Mouse (Mus musculus): ENCODE results near the gene Wdr64.

Gene Wdr64

DNA sequence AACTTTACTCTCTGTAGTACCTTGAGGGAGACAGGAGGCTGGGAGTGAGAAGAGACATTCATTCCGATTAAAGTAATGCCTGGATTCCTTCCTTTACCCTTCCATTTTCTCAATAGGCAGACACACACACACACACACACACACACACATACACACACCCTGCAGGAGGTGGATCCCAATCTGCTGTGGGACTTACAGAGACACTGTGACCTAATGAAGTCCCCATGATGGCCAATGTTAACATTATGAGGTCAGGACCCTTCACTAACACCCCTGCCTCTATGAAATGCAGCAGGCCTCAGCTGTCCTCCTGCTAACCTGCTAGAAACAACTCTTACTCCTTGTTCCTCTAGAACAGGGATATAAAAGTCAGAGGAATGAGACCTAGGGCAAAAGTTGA is at the start of gene Wdr64:
Gene Wdr64, plus strand, starts transcription at position 301 of the 400 bp plus-strand sequence.
- no peak for DNase-seq

DNA sequence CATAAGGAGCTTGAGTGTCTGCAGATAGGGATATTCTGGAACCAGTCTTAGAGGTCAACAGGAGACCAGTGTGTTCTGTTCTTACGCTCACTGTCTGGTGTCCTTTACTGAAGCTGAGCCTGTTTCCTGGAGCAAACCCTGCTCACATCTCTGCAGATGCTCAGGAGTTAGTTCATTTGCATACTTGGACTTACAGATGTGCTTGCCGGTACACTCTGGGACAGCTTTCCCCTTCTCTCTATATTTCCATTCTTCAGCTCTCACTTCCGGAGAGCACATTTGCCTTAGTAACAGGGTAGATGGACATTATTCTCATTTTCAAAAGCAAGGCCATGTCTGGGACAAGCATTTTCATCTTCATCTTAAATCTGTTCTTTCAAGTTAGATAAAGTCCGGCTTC is 49.8 kb upstream of the Wdr64 start:
- DNase-seq = no peak

GRCm38 (mm10) chr1:175659900-175660299 is 38.5 kb upstream of the Wdr64 start:
- DNase-seq = no peak

DNA sequence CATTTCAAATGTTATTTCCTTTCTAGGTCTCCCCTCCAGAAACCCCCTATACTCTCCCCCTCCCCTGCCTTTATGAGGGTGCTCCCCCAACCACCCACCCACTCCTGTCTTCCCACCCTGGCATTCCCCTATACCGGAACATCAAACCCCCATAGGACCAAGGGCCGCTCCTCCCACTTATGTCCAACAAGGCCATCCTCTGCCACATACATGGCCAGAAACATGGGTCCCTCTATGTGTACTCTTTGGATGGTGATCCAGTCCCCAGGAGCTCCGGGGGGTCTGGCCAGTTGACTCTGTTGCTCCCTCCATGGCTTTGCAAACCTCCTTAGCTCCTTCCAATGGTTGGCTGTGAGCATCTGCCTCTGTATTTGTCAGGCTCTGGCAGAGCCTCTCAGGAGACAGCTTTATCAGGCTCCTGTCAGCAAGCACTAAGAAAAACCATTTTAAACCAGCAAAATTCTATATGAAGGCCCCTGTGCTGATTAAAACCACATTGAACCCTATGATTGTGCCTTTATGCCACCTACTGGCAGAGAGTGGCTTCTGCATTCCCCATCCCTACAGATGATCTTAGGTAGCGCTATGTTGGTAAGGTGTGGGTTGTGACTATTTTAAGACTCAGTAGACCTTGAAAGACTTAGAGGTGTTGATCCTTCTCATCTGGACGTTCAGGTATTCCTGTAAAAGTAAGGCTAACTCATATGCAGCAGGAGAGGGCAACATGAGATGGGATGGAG is 29.6 kb upstream of the Wdr64 start:
- peak; percentile 26 to 27 for DNase-seq

DNA sequence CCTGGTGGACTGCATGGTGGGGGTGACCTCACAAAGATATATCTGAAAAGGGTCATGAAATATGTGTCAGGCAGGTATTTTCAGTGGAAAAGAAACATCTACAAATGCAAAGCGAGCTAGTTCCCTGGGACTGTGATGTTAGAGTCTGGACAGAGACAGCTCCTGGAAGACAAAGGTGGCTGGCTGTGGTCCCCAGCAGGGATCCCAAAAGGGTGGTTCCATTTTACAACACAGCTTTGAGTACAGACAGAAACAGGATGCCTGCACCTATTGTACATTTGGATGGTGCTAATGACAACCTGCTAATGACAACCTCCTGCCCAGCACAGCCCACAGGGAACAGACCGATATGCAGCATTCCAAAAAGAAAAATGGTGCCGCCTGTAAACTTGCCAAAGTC is 28.9 kb upstream of the Wdr64 start:
- DNase-seq = no peak

DNA sequence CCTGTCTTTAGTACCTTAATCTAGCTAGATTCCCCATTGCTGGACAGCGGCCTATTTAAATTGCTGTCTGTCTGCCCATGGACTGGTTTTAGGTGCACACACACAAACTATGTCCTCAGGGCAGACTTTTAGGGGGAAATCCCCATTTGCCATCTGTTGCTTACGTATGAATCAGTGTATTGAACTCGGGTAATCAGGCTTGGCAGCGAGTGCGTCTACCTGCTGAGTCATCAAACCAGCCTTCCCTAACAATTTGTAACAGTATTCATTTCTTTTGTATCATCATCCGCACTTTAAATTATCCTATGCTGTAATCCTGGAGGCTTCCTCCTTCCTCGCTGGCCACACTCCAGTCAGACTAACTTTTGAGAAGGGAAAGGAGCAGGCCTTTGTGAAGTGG is 28.4 kb upstream of the Wdr64 start:
- no peak for DNase-seq

DNA sequence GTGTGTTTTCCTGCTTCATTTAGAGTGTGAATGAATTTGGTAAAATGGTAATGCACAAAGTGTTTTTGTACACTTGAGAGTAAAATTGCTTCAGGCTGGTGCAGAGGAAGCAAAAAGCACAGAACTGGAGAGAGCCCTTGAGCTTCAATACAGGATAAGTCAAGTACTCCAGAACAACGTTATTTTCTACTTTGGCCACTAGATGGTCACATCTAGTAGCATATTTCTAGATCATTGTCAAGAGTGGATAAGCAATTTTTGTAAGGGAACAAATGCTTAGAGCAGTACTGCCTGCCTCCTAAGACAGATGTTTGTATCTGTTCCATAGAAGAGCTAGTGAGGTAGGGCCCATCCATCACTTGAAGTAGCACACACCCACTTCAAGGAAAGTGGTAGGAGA is 26.8 kb upstream of the Wdr64 start:
- DNase-seq = no peak

GRCm38 (mm10) chr1:175673563-175674325 is 24.6 kb upstream of the Wdr64 start:
- DNase-seq = no peak

- no peak for DNase-seq
These were observed 23.3 kb upstream of the Wdr64 start for GRCm38 (mm10) chr1:175675116-175675515.

DNA sequence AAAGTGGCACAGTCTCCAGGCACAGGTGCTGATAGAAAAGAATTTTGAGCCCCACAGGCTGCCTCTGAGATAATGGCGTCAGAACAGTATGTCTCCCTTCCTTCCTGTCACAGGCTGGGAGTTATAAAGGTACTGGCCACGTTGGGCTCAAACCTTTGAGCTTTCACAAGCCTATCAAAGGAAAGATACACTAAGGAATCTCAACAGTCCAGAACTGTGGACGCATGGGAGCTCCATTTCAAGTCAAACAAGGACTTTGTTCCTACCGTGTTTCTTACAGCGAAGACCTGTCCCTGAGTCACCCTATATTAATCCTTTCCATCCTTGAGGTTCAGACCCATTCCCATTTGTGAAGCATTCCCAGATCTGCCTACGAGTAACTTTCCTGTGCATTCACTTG is 20.9 kb upstream of the Wdr64 start:
- no peak for DNase-seq

DNA sequence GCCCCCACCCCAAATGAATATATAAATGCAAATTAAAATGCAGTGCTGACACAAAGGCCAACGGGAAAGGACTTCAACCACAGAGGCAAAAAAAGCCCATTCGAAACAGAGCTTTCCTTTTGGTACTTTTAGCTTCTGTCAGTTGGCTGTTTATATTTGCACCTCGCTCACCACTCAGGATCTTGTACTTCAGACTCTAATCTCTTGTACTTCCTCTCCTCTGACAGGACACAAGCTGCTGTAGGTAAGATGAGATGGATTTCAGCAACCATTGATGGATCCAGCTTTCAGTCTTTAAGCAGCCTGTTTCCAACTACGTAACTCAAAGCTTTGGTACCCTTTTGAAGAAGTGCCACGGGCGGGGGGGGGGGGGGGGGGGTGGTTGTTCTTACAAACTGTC is 17.4 kb upstream of the Wdr64 start:
- no peak for DNase-seq

GRCm38 (mm10) chr1:175691686-175692245 is 6.6 kb upstream of the Wdr64 start:
- DNase-seq = no peak

DNA sequence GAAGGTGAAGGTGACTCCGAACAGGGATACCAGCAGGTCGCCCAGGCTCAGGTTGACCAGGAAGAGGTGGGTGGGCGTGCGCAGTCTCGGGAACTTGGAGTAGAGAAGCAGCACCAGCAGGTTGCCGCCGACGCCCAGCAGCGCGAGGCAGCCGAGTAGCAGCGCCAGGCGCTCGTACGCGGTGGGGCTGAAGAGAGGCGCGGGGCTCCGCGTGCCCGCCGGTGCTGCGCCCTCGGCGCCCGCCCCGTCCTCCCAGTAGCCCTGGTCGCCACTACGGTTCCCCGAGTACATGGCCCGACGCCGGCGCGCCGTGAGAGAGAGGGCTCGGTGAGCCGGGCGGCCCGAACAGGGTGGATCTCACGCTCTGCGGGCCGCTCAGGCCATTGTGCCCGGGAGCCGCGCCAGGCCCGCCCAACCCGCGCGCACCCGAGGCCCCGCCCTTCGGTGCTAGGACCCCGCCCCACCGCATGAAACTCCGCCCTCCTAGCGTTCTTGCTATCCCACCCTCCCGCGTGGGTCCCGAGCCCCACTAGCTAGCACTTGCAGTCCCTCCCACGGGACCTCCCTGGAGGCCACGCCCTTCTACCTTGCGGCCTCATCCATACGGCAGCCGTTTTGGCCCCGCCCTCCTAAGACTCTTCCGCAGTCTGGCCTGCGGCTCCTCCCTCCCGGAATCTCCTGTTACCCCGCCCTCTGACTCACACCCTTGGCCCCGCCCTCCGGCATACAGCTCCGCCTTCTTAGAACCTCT is 6.0 kb upstream of the Wdr64 start, which contains the start of the genes Opn3 and Chml:
Gene Opn3, minus strand, starts transcription at position 531 of the 751 bp plus-strand sequence.
Gene Chml, minus strand, starts transcription at position 656 of the 751 bp plus-strand sequence.
- peak; percentile 99 to 100 for DNase-seq

- no peak for DNase-seq
These were observed 5.4 kb upstream of the Wdr64 start for GRCm38 (mm10) chr1:175692997-175693361.

GRCm38 (mm10) chr1:175693429-175693960 is 4.9 kb upstream of the Wdr64 start:
- peak; percentile 42 to 44 for DNase-seq

GRCm38 (mm10) chr1:175699375-175699774 is 982 bp downstream of the Wdr64 start:
- no peak for DNase-seq

- DNase-seq = no peak
These were observed 1.4 kb downstream of the Wdr64 start for GRCm38 (mm10) chr1:175699796-175700195.

GRCm38 (mm10) chr1:175701145-175701544 is 2.8 kb downstream of the Wdr64 start:
- no peak for DNase-seq

GRCm38 (mm10) chr1:175707599-175707998 is 9.2 kb downstream of the Wdr64 start:
- no peak for DNase-seq

GRCm38 (mm10) chr1:175708013-175708412 is 9.6 kb downstream of the Wdr64 start:
- DNase-seq = no peak

GRCm38 (mm10) chr1:175712338-175712909 is 14.0 kb downstream of the Wdr64 start:
- peak; percentile 4 to 22 for DNase-seq

- no peak for DNase-seq
These were observed 18.4 kb downstream of the Wdr64 start for GRCm38 (mm10) chr1:175716832-175717231.
